Mouse (Mus musculus): ENCODE measurements around the gene Pcgf6. TPM values are rescaled to one million over a fixed set of nuclear protein-coding genes. Genes with fewer than 3 reads are reported as not detected.
"Not testable (repeated sequence)": the region's sequence is repeated elsewhere in the genome, so short reads cannot be mapped to it uniquely, and the experiment has no call there.

The Pcgf6 gene
- total RNA-seq, 4 experiments from 2014 or later, result 3.2 to 3.7 (median 3.3) TPM

DNA sequence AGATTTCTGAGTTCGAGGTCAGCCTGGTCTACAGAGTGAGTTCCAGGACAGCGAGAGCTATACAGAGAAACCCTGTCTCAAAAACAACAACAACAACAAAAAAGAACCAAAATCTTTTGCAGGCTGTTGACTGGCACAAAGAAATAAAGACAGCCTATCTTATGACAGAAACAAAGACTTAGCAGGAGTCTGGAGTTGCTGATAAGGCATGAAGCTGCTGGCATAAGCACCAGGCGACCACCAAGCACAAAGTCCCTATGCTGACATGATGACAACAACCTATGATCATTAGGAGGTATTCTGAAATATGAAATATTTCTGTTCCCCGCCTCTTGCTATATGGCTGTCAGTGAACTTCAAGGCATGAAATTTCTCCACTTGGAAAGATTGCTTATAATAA, 51.8 kb downstream of the Pcgf6 start:
- no peak for DNase-seq (ENCODE audit: low spot score)

DNA sequence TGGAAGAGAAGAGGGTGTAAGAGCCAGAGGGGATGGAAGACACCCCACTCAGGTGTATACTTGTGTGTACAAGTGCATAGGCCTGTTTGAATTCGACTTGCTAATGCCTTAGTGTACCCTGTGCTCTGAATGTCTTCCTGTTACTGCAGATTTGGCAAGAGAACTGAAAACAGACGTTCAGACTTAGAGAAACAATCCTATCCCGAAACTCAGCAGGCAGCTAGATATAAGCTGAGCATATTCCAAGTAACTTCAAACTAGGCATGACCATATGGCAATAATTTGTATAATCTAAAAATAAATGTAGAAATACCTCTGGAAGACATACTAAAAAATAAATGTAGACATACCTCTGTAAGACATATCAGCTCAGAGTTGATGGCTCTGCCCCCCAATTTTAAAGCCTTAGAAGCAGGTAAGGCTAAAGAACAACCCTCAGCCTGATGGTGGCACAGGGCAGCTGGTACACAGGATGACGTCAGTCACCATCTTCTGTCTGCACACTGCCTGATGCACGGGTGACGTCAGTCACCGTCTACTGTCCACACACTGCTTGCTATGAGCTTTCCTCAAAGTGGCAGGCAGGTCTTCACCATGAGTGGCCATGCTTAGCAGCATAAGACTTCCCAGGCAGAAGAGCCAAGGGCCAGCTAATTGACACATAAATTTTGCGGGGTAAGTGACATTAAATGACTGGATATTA, 52.4 kb downstream of the Pcgf6 start:
- DNase-seq (ENCODE audit: low spot score), result no peak

DNA sequence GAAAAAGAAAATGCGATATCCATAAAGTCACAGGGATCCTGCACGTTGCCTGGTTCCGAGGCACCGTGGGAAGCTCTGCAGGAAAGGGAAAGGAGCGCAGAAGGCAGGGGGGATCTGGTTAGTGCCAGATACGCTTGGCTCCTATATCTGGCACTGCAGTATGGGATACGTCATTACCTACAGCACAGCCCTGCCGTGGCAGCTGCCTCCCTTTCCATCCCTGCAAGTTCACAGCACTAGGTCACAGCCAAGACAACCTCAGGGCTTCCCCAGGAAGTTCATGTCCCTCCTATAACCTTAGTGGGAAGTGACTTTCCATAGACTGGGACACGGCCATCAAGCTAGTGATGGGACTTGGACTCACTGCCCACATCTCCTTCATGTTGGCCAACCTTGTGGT, 54.6 kb downstream of the Pcgf6 start:
- no peak for DNase-seq (ENCODE audit: low spot score)

- DNase-seq (ENCODE audit: low spot score), result not testable (repeated sequence)
These were observed 58.4 kb downstream of the Pcgf6 start for GRCm38 (mm10) chr19:46992329-46992728.

DNA sequence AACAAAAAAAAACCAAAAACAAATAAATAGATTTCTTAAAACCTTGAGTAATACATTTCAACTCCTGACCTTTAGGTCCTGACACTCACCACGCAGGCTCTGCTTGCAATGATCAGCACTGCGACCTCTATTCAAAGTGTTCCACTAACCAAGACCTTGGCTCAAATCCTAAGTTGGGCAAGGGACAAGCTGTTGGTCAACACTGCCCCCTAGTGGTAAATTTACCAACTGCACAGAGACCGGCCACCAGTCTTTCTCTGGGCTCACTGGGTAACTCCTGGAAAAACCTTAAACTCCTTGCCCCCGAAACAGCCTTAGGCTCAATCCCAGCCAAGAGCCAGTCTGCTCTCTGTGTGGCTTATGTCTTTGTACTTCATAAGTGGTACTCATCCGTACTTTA, 59.6 kb downstream of the Pcgf6 start:
- DNase-seq (ENCODE audit: low spot score), result peak; percentile 90

DNA sequence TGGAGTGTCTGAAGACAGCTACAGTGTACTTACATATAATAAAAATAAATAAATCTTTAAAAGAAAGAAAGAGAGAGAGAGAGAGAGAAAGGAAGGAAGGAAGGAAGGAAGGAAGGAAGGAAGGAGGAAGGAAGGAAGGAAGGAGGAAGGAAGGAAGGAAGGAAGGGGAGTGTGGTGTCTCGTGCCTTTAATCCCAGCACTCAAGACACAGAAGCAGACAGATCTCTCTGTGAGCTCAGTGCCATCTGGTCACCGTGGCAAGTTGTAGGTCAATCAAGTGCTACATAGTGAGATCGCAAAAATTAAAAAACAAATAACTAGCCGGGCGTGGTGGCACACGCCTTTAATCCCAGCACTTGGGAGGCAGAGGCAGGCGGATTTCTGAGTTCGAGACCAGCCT, 60.1 kb downstream of the Pcgf6 start:
- not testable (repeated sequence) for DNase-seq (ENCODE audit: low spot score)

DNA sequence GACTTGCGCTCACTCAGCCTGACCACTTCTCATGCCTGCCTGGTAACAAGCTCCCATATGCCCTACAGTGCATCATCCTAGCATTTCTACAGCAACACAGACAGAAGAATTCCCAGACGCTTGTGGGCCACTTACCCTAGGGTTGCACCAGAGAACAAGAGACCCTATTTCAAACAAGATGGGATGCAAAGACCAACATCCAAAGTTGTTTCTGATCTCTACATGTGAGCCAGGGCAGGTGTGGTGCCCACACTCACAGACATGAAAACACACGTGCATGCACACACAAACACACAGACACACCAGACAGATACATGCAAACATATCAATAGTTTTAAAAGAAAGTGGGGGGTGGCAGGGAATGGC, 60.6 kb downstream of the Pcgf6 start:
- DNase-seq (ENCODE audit: low spot score), result no peak

DNA sequence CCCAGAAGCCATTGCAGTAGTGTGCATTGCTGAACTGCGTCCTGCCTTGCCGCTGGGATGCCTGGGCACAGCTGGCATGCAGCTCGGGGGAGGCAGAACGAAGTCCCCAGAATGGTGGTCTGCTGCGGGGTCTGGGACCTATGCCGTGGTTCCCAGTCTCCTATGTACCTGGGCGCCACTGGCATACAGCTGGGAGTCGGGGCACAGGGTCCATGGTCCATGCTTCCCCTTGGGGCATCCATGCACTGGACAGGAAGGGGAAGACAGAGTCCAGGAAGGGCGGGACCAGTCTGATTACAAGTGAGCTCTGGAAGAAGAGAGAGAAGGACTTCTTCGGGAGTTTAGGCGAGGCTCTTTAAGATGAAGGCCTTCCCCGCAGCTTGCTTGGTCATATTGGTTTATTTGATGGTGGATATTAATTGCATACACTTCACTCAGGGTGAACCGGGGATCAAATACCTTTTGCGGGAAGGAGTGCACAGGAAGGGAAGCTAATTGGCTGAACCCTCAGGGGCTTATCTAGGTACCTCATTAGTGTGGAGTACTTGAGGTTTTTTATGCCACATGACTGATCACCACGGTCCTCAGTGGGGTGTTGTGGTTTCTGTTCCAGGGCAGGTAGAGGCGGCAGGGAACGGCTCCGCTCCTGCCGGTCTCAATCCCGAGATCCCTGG, 61.1 kb downstream of the Pcgf6 start:
- no peak for DNase-seq (ENCODE audit: low spot score)

- no peak for DNase-seq (ENCODE audit: low spot score)
These were observed 62.2 kb downstream of the Pcgf6 start for GRCm38 (mm10) chr19:46988231-46989087.

- DNase-seq (ENCODE audit: low spot score), result no peak
These were observed 63.1 kb downstream of the Pcgf6 start for GRCm38 (mm10) chr19:46987646-46988045.

DNA sequence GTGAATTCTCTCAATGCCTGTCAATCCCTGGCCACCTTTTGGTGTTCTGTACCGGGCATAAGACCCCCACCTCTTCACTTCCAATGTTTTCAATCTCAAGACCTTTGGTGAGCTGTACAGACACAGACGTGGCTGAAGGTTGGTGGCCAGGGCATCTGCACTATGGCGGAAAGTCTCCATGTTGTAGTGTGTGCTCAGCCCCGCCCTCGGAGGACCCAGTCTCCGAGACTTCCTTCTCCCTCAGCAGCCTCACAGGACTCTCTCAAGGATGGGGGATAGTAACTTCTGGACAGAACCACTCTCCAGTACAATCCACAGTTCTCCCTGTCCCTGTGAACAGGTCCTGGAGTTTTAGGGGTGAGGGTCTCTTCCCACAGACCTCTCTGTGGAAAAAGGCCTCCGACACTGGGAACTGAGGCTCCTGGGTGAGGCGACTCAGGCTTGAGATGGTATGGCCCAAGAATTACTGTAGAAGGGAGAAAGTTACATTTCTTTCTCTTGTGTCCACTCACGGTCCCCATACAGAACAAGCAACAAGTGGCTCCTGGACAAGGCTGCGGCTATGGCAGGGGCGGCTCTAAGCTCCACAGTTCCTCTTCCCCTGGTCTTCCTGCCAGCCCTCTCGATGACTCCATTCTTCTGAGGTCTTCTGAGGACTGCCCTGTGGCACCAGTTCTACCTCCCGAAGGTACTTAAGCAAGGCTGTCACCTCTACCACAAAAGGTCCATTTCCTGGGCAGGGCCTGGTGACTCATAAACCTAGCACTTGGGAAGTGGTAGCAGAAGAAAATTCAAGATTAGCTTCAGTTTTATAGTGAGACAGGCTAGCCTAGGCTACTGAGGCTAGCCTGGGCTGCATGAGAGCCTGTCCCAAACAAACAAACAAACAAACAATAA, 65.7 kb downstream of the Pcgf6 start:
- no peak for DNase-seq (ENCODE audit: low spot score)

GRCm38 (mm10) chr19:46983966-46984380, 66.7 kb downstream of the Pcgf6 start:
- no peak for DNase-seq (ENCODE audit: low spot score)

Other genes with a start within 250 kb of the Pcgf6 start
- gene Ina, start 36.2 kb downstream of the Pcgf6 start, total RNA-seq (2022), result under 1 TPM in 2 of 4 experiments, not detected in 2; 0.06 to 0.19 TPM
- 10 to 100 TPM; 58.1 to 68.9 (median 64.7) TPM for gene Nt5c2, start 35.8 kb downstream of the Pcgf6 start, total RNA-seq (2022)
- 1 to 10 TPM; 1.9 to 2.9 (median 2.1) TPM for gene Taf5, start 16.8 kb upstream of the Pcgf6 start, total RNA-seq (2022)
- gene Usmg5, start 39.7 kb upstream of the Pcgf6 start, total RNA-seq (2022), result 1,000 to 10,000 TPM; 2,439 to 2,796 (median 2,686) TPM
- gene Pdcd11, start 39.9 kb upstream of the Pcgf6 start, total RNA-seq (2022), result 10 to 100 TPM; 11.5 to 12.7 (median 12.0) TPM
- 1 to 10 TPM; 2.4 to 4.5 (median 4.1) TPM for gene Calhm2, start 87.4 kb upstream of the Pcgf6 start, total RNA-seq (2022)
- gene Calhm1, start 93.3 kb upstream of the Pcgf6 start, total RNA-seq (2022), result not detected
- gene Calhm3, start 106.9 kb upstream of the Pcgf6 start, total RNA-seq (2022), result not detected
- 1 to 10 TPM; 1.3 to 3.0 (median 2.0) TPM for gene Neurl1a, start 127.9 kb upstream of the Pcgf6 start, total RNA-seq (2022)

Data from heart, adult 8-10 months (tissue).